Mouse (Mus musculus) T-cell, adult 66 days (primary cell): ENCODE measurements around the gene Scd3. TPM values are rescaled to one million over a fixed set of nuclear protein-coding genes. Genes with fewer than 3 reads are reported as not detected.

ENCODE experiments used
- total RNA-seq, 2 experiments: library from RNA; stranded (reverse); gene quantifications; 3 replicates in 1 of 2; 4 replicates in 1 of 2; pipeline ENCODE4 v1.2.4; 2023

Gene Scd3
- not detected for total RNA-seq

GRCm38 (mm10) chr19:44203015-44203564, at the start of gene Scd3:
Gene Scd3, plus strand, starts transcription at chr19:44203269.

GRCm38 (mm10) chr19:44192342-44192741, 10.7 kb upstream of the Scd3 start, which contains the start of gene Pkd2l1:
Gene Pkd2l1, minus strand, starts transcription at chr19:44192442.

GRCm38 (mm10) chr19:44292941-44293768, 90.1 kb downstream of the Scd3 start, which contains the start of gene Scd2:
Gene Scd2, plus strand, starts transcription at chr19:44293674.

Other genes with a start within 250 kb of the Scd3 start
- not detected for gene Cpn1, start 216.7 kb upstream of the Scd3 start, total RNA-seq
- not detected for gene Cyp2c23, start 174.1 kb upstream of the Scd3 start, total RNA-seq
- gene Erlin1, start 133.5 kb upstream of the Scd3 start, total RNA-seq = 1 to 10 TPM; 6.2 to 7.8 TPM
- gene Chuk, start 95.8 kb upstream of the Scd3 start, total RNA-seq = 10 to 100 TPM; 63.7 to 75.5 TPM
- 10 to 100 TPM; 22.8 to 27.4 TPM for gene Cwf19l1, start 67.4 kb upstream of the Scd3 start, total RNA-seq
- 10 to 100 TPM; 67.7 to 79.0 TPM for gene Bloc1s2, start 56.8 kb upstream of the Scd3 start, total RNA-seq
- gene Pkd2l1, start 10.8 kb upstream of the Scd3 start, total RNA-seq = not detected
- 10 to 100 TPM; 15.6 to 18.4 TPM for gene Scd2, start 90.4 kb downstream of the Scd3 start, total RNA-seq
- gene Scd4, start 129.8 kb downstream of the Scd3 start, total RNA-seq = under 1 TPM; 0.71 to 0.82 TPM
- 1 to 10 TPM; 2.8 to 4.0 TPM for gene Scd1, start 204.6 kb downstream of the Scd3 start, total RNA-seq